Mouse (Mus musculus) brain, adult 2 months (tissue): ENCODE data around the gene Dip2c.

Experiments
- DNase-seq: peaks from one replicate; pipeline ENCODE4 v3.0.0; 2011; ENCODE audit warnings: low read depth, low spot score

Gene Dip2c

GRCm38 (mm10) chr13:9504118-9504856 is 228.0 kb downstream of the Dip2c start:
- DNase-seq, result peak; percentile 75

- peak; percentile 69 for DNase-seq
Observed at GRCm38 (mm10) chr13:9538556-9538955, 262.2 kb downstream of the Dip2c start.

- no peak for DNase-seq
Observed at GRCm38 (mm10) chr13:9547698-9548344, 271.5 kb downstream of the Dip2c start.

GRCm38 (mm10) chr13:9562099-9562498 is 285.8 kb downstream of the Dip2c start:
- DNase-seq, result no peak

- DNase-seq, result peak; percentile 22
Observed at GRCm38 (mm10) chr13:9562921-9563320, 286.6 kb downstream of the Dip2c start.

GRCm38 (mm10) chr13:9568852-9569251 is 292.5 kb downstream of the Dip2c start:
- DNase-seq, result peak; percentile 53

- no peak for DNase-seq
Observed at GRCm38 (mm10) chr13:9576686-9577085, 300.4 kb downstream of the Dip2c start.

- no peak for DNase-seq
Observed at GRCm38 (mm10) chr13:9578456-9578855, 302.1 kb downstream of the Dip2c start.

- DNase-seq, result no peak
Observed at GRCm38 (mm10) chr13:9581821-9582220, 305.5 kb downstream of the Dip2c start.

GRCm38 (mm10) chr13:9583579-9583978 is 307.3 kb downstream of the Dip2c start:
- no peak for DNase-seq

- no peak for DNase-seq
Observed at GRCm38 (mm10) chr13:9599334-9600096, 323.2 kb downstream of the Dip2c start.

GRCm38 (mm10) chr13:9601350-9601749 is 325.0 kb downstream of the Dip2c start:
- DNase-seq, result no peak

- peak; percentile 69 for DNase-seq
Observed at GRCm38 (mm10) chr13:9611229-9611628, 334.9 kb downstream of the Dip2c start.

- no peak for DNase-seq
Observed at GRCm38 (mm10) chr13:9632684-9633083, 356.4 kb downstream of the Dip2c start.

GRCm38 (mm10) chr13:9635951-9636350 is 359.6 kb downstream of the Dip2c start:
- DNase-seq, result no peak

- peak; percentile 70 for DNase-seq
Observed at GRCm38 (mm10) chr13:9636505-9636904, 360.2 kb downstream of the Dip2c start.

- no peak for DNase-seq
Observed at GRCm38 (mm10) chr13:9637949-9638348, 361.6 kb downstream of the Dip2c start.

- no peak for DNase-seq
Observed at GRCm38 (mm10) chr13:9648716-9649115, 372.4 kb downstream of the Dip2c start.

GRCm38 (mm10) chr13:9649894-9650293 is 373.6 kb downstream of the Dip2c start:
- DNase-seq, result no peak

- peak; percentile 39 for DNase-seq
Observed at GRCm38 (mm10) chr13:9650580-9650979, 374.3 kb downstream of the Dip2c start.

- DNase-seq, result no peak
Observed at GRCm38 (mm10) chr13:9653018-9653417, 376.7 kb downstream of the Dip2c start.

GRCm38 (mm10) chr13:9656613-9657012 is 380.3 kb downstream of the Dip2c start:
- no peak for DNase-seq
